Mouse (Mus musculus) kidney, adult 2 months (tissue): ENCODE measurements around the gene Cyp2u1. TPM values are rescaled to one million over a fixed set of nuclear protein-coding genes. Genes with fewer than 3 reads are reported as not detected.

Experiments
- DNase-seq: peaks from one replicate; pipeline ENCODE4 v3.0.0; 2021
- H3K27ac ChIP-seq: fragments of 200-500 bp; 2 replicates; pipeline ENCODE4 v1.5.1; 2012; ENCODE audit warnings: low read depth, low read length, control low read depth, inconsistent platforms; ENCODE audit not compliant: insufficient read depth
- H3K27me3 ChIP-seq: fragments of 200-500 bp; replicated peaks from 2 replicates; pipeline ENCODE4 v1.6.1; 2012; ENCODE audit warnings: mild to moderate bottlenecking, moderate library complexity, low read length, inconsistent platforms; ENCODE audit not compliant: control insufficient read depth, insufficient read depth
- H3K36me3 ChIP-seq: fragments of 200-500 bp; 2 replicates; pipeline ENCODE4 v1.6.1; 2012; ENCODE audit warnings: mild to moderate bottlenecking, moderate library complexity, low read length, inconsistent platforms; ENCODE audit not compliant: control insufficient read depth, insufficient read depth
- H3K4me1 ChIP-seq: fragments of 200-500 bp; 2 replicates; pipeline ENCODE4 v1.6.1; 2011; ENCODE audit warnings: low read length; ENCODE audit not compliant: control insufficient read depth, insufficient read depth
- H3K4me3 ChIP-seq: fragments of 200-500 bp; 2 replicates; pipeline ENCODE4 v1.5.1; 2011; ENCODE audit warnings: mild to moderate bottlenecking, low read depth, low read length, control low read depth; ENCODE audit not compliant: insufficient read depth
- CTCF ChIP-seq: fragments of 200-500 bp; conservative IDR thresholded peaks from 2 replicates; pipeline ENCODE4 v1.5.1; 2011; ENCODE audit warnings: low read depth, mild to moderate bottlenecking, control low read depth, low read length, moderate library complexity, mixed read lengths; ENCODE audit not compliant: insufficient read depth, insufficient read length
- POLR2A ChIP-seq: fragments of 200-500 bp; IDR thresholded peaks from one replicate; pipeline ENCODE4 v1.6.1; 2011; ENCODE audit warnings: low read depth, low read length, control low read depth
- WGBS: fragments of 180-500 bp; shearing (Covaris S2); methylation state at CpG from one replicate; pipeline ENCODE4 v1.1.7; 2018; 5-methylcytosine and 5-hydroxymethylcytosine counted together
- polyA plus RNA-seq: library from polyadenylated mRNA; depleted of rRNA; stranded (reverse); fragments of >200 nt; gene quantifications from 2 replicates; pipeline ENCODE4 v1.2.3, GENCODE M21; 2012

The Cyp2u1 gene
- polyA plus RNA-seq, 1 experiment: 7.8 TPM

- no peaks in the 10 kb centered on the region; the same call in 1 of the 2 replicates for H3K36me3 ChIP-seq
- H3K4me3 ChIP-seq: no peak overlapping the region
- peak; percentile 21 for DNase-seq
- 46% methylated on average over 6 of the region's 6 CpGs for WGBS
- no peak for TF ChIP-seq POLR2A
- no peak for TF ChIP-seq CTCF
- peaks cover 47% of the 10 kb centered on the region for H3K4me1 ChIP-seq
- H3K27ac ChIP-seq: no peak overlapping the region
- no peaks in the 10 kb centered on the region for H3K27me3 ChIP-seq
These were observed 32.6 kb downstream of the Cyp2u1 start for GRCm38 (mm10) chr3:131270381-131270780.

- H3K36me3 ChIP-seq: no peaks in the 10 kb centered on the region; the same call in 1 of the 2 replicates
- no peak overlapping the region for H3K4me3 ChIP-seq
- no peaks in the 10 kb centered on the region for H3K27me3 ChIP-seq
- H3K4me1 ChIP-seq: peaks cover 54% of the 10 kb centered on the region
- TF ChIP-seq CTCF (no peak), POLR2A (no peak)
- DNase-seq: peak; percentile 64
- no peak overlapping the region for H3K27ac ChIP-seq
- WGBS: 49% methylated on average over 3 of the region's 3 CpGs
These were observed 36.5 kb downstream of the Cyp2u1 start for GRCm38 (mm10) chr3:131266366-131267050.

- Histone ChIP-seq H3K4me1 (peaks cover 54% of the 10 kb centered on the region), H3K36me3 (no peaks in the 10 kb centered on the region; the same call in none of the 2 replicates), H3K4me3 (no peak overlapping the region), H3K27me3 (no peaks in the 10 kb centered on the region), H3K27ac (no peak overlapping the region)
- DNase-seq: no peak
- WGBS: 74% methylated on average over 8 of the region's 8 CpGs
- TF ChIP-seq POLR2A: no peak
- TF ChIP-seq CTCF: no peak
These were observed 37.5 kb downstream of the Cyp2u1 start for GRCm38 (mm10) chr3:131265516-131265915.

- no peaks in the 10 kb centered on the region; the same call in none of the 2 replicates for H3K36me3 ChIP-seq
- peaks cover 44% of the 10 kb centered on the region for H3K4me1 ChIP-seq
- H3K4me3 ChIP-seq: no peak overlapping the region
- WGBS: 50% methylated on average over 15 of the region's 15 CpGs
- TF ChIP-seq POLR2A: no peak
- DNase-seq: peak; percentile 92
- peak overlapping the region; percentile 62; the same call in 1 of the 2 replicates for H3K27ac ChIP-seq
- no peaks in the 10 kb centered on the region for H3K27me3 ChIP-seq
These were observed 39.1 kb downstream of the Cyp2u1 start for GRCm38 (mm10) chr3:131263766-131264486.

GRCm38 (mm10) chr3:131260418-131260817 is 42.6 kb downstream of the Cyp2u1 start:
- H3K27me3 ChIP-seq: no peaks in the 10 kb centered on the region
- WGBS: 88% methylated on average over 6 of the region's 6 CpGs
- peaks cover 17% of the 10 kb centered on the region for H3K4me1 ChIP-seq
- TF ChIP-seq CTCF: no peak
- H3K4me3 ChIP-seq: no peak overlapping the region
- DNase-seq: no peak
- H3K27ac ChIP-seq: no peak overlapping the region
- no peaks in the 10 kb centered on the region; the same call in none of the 2 replicates for H3K36me3 ChIP-seq

- Histone ChIP-seq H3K27ac (no peak overlapping the region), H3K4me1 (peaks cover 8% of the 10 kb centered on the region), H3K36me3 (no peaks in the 10 kb centered on the region; the same call in none of the 2 replicates), H3K27me3 (no peaks in the 10 kb centered on the region), H3K4me3 (no peak overlapping the region)
- no peak for TF ChIP-seq CTCF
- TF ChIP-seq POLR2A: no peak
- no peak for DNase-seq
- WGBS: 84% methylated on average over 9 of the region's 9 CpGs
These were observed 43.5 kb downstream of the Cyp2u1 start for GRCm38 (mm10) chr3:131259392-131259965.

- no peak overlapping the region for H3K4me3 ChIP-seq
- H3K27ac ChIP-seq: no peak overlapping the region
- no peaks in the 10 kb centered on the region; the same call in none of the 2 replicates for H3K36me3 ChIP-seq
- 82% methylated on average over 3 of the region's 3 CpGs for WGBS
- TF ChIP-seq CTCF (no peak), POLR2A (no peak)
- H3K4me1 ChIP-seq: peaks cover 2% of the 10 kb centered on the region; the same call in 1 of the 2 replicates
- no peaks in the 10 kb centered on the region for H3K27me3 ChIP-seq
- no peak for DNase-seq
These were observed 44.1 kb downstream of the Cyp2u1 start for GRCm38 (mm10) chr3:131258921-131259320.
